In genomic region chr4:141664799-141665198, GRCm38 (mm10) we compare ENCODE assay signal across 8 mouse cellular contexts. TPM values are rescaled to one million over a fixed set of nuclear protein-coding genes. Genes with fewer than 3 reads are reported as not detected.
DNase-seq lines count a peak whose midpoint lies in the region; ATAC-seq lines count a peak whose summit lies in the region.

Gene Plekhm2 (minus strand): TSS chr4:141664899.

- H3K27ac ChIP-seq in intestine, embryonic 14.5 days (ENCODE audit: low read depth) = peak within 1 kb of the TSS; percentile 57

- peak within 1 kb of the TSS; percentile 91 for H3K9ac ChIP-seq in intestine, embryonic 14.5 days (ENCODE audit: low read length)

- WGBS in intestine, embryonic 14.5 days = 65% methylated on average over 8 of the region's 8 CpGs

- peaks cover 12% of the 10 kb centered on the region for H3K4me1 ChIP-seq in intestine, embryonic 14.5 days (replicated peaks; ENCODE audit: control insufficient read depth, insufficient read depth, low read length)

- ATAC-seq in intestine, embryonic 14.5 days (replicated peaks; ENCODE audit: low FRiP score, low TSS enrichment, low read depth) = no peak
- ATAC-seq in megakaryocyte-erythroid progenitor cell, adult 5-6 weeks (replicated peaks; ENCODE audit: low FRiP score, low TSS enrichment, poor library complexity, severe bottlenecking) = no peak

- peak within 1 kb of the TSS; percentile 89 for H3K4me3 ChIP-seq in intestine, embryonic 14.5 days (ENCODE audit: low read depth, low read length)

- H3K4me2 ChIP-seq in intestine, embryonic 14.5 days (ENCODE audit: low read length) = peak within 1 kb of the TSS; percentile 93

- peaks cover 15% of the 10 kb centered on the region for H3K36me3 ChIP-seq in intestine, embryonic 14.5 days (ENCODE audit: control insufficient read depth, insufficient read depth, low read length)

- no peaks in the 10 kb centered on the region for H3K9me3 ChIP-seq in intestine, embryonic 14.5 days (ENCODE audit: control insufficient read depth, low read length)

- no peaks in the 10 kb centered on the region for H3K27me3 ChIP-seq in intestine, embryonic 14.5 days (replicated peaks; ENCODE audit: control insufficient read depth, insufficient read depth, low read length)

- peak; percentile 47 for DNase-seq in cerebellum, adult 9-11 months
- DNase-seq in cerebellum, adult 8-10 months = no peak
- DNase-seq in adrenal gland, adult 8-10 months = no peak
- no peak for DNase-seq in gastrocnemius, postnatal 10 days
- no peak for DNase-seq in intestine, embryonic 14.5 days (ENCODE audit: low spot score)
- no peak for DNase-seq in embryo, embryonic 11 days
- no peak for DNase-seq in spleen, postnatal 14 days (ENCODE audit: low spot score in 2 of 2)

RNA-seq across cellular contexts. Expression of gene Plekhm2, which starts in this region (rescaled TPM):
- 10 to 100 TPM; 64.3 to 87.0 (median 76.1) TPM for total RNA-seq in adrenal gland, adult 8-10 months (2022)
- total RNA-seq in gastrocnemius, postnatal 10 days (2021) = 10 to 100 TPM; 26.8 to 29.3 TPM
- 3.2 and 3.7 TPM in 2 replicates for polyA plus RNA-seq in intestine, embryonic 14.5 days (2014; fragmentation: Nextera tagmentation; extraction: Ambion mirVana)
- 7.7 and 16.9 TPM in 2 replicates for total RNA-seq in megakaryocyte-erythroid progenitor cell, adult 5-6 weeks (2014; fragmentation: Nextera tagmentation)
- total RNA-seq in megakaryocyte-erythroid progenitor cell, adult 5-6 weeks (2017) = 4.9 and 22.4 TPM in 2 replicates
